Mouse (Mus musculus) thymus, adult 2 months (tissue): ENCODE measurements around the gene Ttll5. TPM values are rescaled to one million over a fixed set of nuclear protein-coding genes. Genes with fewer than 3 reads are reported as not detected.

Source experiments
- DNase-seq: peaks from one replicate; pipeline ENCODE4 v3.0.0; 2021
- H3K27ac ChIP-seq: fragments of 200-500 bp; 2 replicates; pipeline ENCODE4 v1.5.1; 2012; ENCODE audit warnings: low read length, control low read depth; ENCODE audit not compliant: control insufficient read depth, insufficient read depth
- H3K27me3 ChIP-seq: fragments of 200-500 bp; 2 replicates; pipeline ENCODE4 v1.6.1; 2012; ENCODE audit warnings: mild to moderate bottlenecking, low read length, moderate library complexity, mixed read lengths; ENCODE audit not compliant: control insufficient read depth, insufficient read depth
- H3K36me3 ChIP-seq: fragments of 200-500 bp; 2 replicates; pipeline ENCODE4 v1.6.1; 2012; ENCODE audit warnings: mild to moderate bottlenecking, low read length, moderate library complexity; ENCODE audit not compliant: control insufficient read depth, insufficient read depth
- H3K4me1 ChIP-seq: fragments of 200-500 bp; replicated peaks from 2 replicates; pipeline ENCODE4 v1.6.1; 2012; ENCODE audit warnings: low read length; ENCODE audit not compliant: control insufficient read depth, insufficient read depth
- H3K4me3 ChIP-seq: fragments of 200-500 bp; 2 replicates; pipeline ENCODE4 v1.5.1; 2012; ENCODE audit warnings: mild to moderate bottlenecking, low read length, control low read depth, moderate library complexity; ENCODE audit not compliant: control insufficient read depth, insufficient read depth
- CTCF ChIP-seq: fragments of 200-500 bp; IDR thresholded peaks from 2 replicates; pipeline ENCODE4 v1.5.1; 2012; ENCODE audit warnings: mild to moderate bottlenecking, control low read depth, low read length, moderate library complexity, borderline replicate concordance; ENCODE audit not compliant: control insufficient read depth, poor library complexity, insufficient read depth; ENCODE audit errors: extremely low read depth
- POLR2A ChIP-seq: fragments of 200-500 bp; IDR thresholded peaks from 2 replicates; pipeline ENCODE4 v1.6.1; 2012; ENCODE audit warnings: mild to moderate bottlenecking, low read length, control low read depth, moderate library complexity; ENCODE audit not compliant: control insufficient read depth, poor library complexity, insufficient read depth; ENCODE audit errors: extremely low read depth
- WGBS: fragments of 180-500 bp; shearing (Covaris S2); methylation state at CpG from one replicate; pipeline ENCODE4 v1.1.7; 2018; 5-methylcytosine and 5-hydroxymethylcytosine counted together
- polyA plus RNA-seq: library from polyadenylated mRNA; depleted of rRNA; stranded (reverse); fragments of >200 nt; gene quantifications from 2 replicates; pipeline ENCODE4 v1.2.3, GENCODE M21; 2012

Ttll5 gene
- polyA plus RNA-seq, 1 experiment, result 20.2 TPM

DNA sequence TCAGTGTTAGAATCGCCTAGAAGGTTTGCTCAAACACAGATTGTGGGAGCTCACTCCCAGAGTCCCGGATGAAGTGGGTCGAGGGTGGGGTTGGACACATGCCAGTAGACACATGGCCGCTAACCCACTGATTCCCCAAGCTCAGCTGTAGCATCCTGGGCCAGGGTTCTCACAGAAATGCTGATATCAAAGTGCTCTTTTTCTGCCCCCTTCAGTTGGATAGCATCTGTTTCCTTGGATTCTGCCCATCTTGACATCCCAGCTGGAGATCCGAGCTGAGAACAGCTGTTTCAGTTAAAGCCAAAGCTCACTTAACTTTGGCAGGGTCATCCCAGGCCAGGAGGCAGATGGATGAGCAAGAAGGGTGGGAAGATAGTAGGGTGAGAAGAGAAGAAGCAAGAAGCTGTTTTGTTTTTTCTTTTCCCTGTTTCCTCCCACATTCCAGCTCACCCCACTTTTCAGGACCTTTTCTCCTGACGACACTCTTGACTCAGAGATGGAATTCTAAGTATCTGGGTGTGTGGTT, 31.6 kb upstream of the Ttll5 start:
- Histone ChIP-seq H3K36me3 (no peaks in the 10 kb centered on the region), H3K4me3 (no peak overlapping the region), H3K4me1 (no peaks in the 10 kb centered on the region), H3K27me3 (no peaks in the 10 kb centered on the region), H3K27ac (no peak overlapping the region)
- 81% methylated on average over 6 of the region's 6 CpGs for WGBS
- no peak for DNase-seq
- TF ChIP-seq POLR2A (no peak), CTCF (no peak)

DNA sequence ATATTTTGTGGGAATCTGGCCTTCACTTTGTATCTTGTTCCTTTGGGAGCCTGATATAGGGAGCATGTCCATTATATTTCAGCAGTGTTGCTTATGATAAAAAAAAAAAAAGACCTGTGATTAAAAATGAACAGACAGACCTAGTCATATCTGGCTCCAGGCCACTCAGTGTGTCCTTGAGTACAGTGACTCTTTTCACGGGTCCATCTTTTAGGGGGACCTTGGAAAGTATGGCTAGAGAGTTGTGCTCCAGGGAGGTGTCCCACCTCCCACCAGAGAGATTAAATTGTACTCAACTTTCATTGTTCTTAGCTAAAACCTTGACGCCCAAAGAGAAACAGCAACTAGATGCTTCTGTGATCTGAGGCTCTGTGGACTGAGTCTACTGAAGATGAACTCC, 30.4 kb upstream of the Ttll5 start:
- 93% methylated on average over 2 of the region's 2 CpGs for WGBS
- no peaks in the 10 kb centered on the region for H3K27me3 ChIP-seq
- no peak for DNase-seq
- no peak for TF ChIP-seq CTCF
- TF ChIP-seq POLR2A, result no peak
- no peaks in the 10 kb centered on the region for H3K4me1 ChIP-seq
- no peak overlapping the region for H3K4me3 ChIP-seq
- H3K27ac ChIP-seq, result no peak overlapping the region
- no peaks in the 10 kb centered on the region for H3K36me3 ChIP-seq

DNA sequence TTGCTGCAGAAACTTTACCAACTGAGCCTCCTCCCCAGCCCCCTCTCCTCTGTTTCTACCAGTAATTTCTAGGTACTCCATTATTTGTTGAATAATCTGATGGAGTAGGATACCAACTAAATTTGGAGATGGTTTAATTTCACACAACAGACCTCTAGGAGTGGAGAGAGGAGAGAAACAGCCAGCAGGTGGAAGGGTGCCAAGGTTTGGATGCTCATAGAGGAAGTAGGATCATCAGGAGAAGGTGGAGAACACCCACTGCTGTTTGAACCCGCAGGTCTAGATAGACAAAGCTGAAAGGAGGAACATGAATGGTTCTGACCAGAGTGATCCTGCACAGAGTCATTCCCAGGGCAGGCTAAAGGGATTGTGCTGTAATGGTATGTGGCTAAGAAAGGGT, 28.9 kb upstream of the Ttll5 start:
- no peak overlapping the region for H3K27ac ChIP-seq
- no peak for DNase-seq
- no peaks in the 10 kb centered on the region for H3K4me1 ChIP-seq
- no peaks in the 10 kb centered on the region for H3K36me3 ChIP-seq
- H3K4me3 ChIP-seq, result no peak overlapping the region
- H3K27me3 ChIP-seq, result no peaks in the 10 kb centered on the region
- TF ChIP-seq CTCF (no peak), POLR2A (no peak)
- 55% methylated on average over 1 of the region's 1 CpGs for WGBS

DNA sequence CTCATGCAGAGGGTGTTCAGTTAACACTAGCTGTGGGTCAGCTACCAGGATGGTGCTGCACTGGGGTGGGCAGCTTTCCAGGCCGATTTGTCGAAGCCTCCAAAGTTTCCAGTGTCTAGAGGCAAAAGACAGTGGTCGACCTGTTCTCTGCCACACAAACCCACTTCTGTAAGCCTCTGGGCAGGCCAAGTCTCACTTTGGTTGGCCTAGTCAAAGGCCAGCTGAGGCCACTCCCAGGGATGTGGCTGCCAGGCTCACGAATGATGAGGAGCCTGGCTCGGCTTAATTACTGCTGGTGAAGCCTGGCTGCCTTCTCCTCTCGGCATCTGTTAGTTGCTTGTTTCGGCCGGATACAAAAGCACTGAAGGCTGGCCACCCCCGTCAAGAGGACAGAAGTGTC, 24.4 kb upstream of the Ttll5 start:
- DNase-seq, result no peak
- Histone ChIP-seq H3K4me3 (no peak overlapping the region), H3K36me3 (no peaks in the 10 kb centered on the region), H3K27me3 (no peaks in the 10 kb centered on the region), H3K4me1 (no peaks in the 10 kb centered on the region), H3K27ac (no peak overlapping the region)
- TF ChIP-seq POLR2A (no peak), CTCF (no peak)
- WGBS, result 94% methylated on average over 9 of the region's 9 CpGs

DNA sequence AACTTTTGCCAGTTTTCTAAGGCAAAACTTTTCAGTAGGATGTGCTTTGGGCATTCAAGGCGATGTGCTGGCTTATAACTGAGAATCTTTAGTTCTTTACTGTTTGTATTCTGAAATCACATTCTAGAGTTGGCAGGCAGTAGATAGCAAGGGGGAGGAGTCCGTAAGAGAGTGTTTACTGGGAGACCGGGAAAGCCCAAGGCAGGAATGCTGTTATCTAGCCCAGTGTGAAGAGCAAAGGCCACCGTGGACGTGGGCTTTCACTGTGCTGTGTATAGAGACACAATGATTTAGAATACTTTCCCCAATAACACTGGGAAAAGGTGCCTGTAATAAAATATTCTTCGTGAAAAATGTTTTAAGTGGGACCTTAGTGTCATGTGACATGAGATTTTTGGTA, 14.7 kb upstream of the Ttll5 start:
- no peak for DNase-seq
- TF ChIP-seq POLR2A, result no peak
- no peak for TF ChIP-seq CTCF
- 83% methylated on average over 6 of the region's 6 CpGs for WGBS
- no peak overlapping the region for H3K4me3 ChIP-seq
- 0 out of 2 replicates have a peak, but pooled peaks cover 4% of the 10 kb centered on the region for H3K36me3 ChIP-seq
- no peaks in the 10 kb centered on the region for H3K4me1 ChIP-seq
- no peak overlapping the region for H3K27ac ChIP-seq
- H3K27me3 ChIP-seq, result no peaks in the 10 kb centered on the region

DNA sequence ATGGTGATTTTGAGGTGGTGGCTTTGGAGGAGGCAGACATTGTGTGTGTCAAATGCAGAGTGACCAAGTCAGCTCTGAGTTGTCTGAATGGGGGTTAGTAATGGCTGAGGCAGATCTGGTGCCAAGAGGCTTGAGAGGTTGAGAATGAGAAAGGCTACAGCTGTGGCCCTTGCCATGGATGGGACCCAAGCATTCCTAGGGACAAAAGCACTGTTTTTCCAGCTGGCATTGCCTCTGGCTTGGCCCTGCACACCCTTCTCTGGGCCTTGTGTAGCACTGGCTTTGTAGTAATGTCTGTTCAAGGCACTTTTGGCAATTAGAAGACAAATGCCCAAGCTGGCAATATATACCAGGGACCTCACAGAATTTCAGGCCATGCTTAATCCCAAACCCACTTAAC, 13.5 kb upstream of the Ttll5 start:
- no peaks in the 10 kb centered on the region for H3K4me1 ChIP-seq
- no peaks in the 10 kb centered on the region for H3K27me3 ChIP-seq
- 0 out of 2 replicates have a peak, but pooled peaks cover 7% of the 10 kb centered on the region for H3K36me3 ChIP-seq
- no peak for DNase-seq
- no peak overlapping the region for H3K4me3 ChIP-seq
- TF ChIP-seq CTCF, result no peak
- no peak overlapping the region for H3K27ac ChIP-seq

DNA sequence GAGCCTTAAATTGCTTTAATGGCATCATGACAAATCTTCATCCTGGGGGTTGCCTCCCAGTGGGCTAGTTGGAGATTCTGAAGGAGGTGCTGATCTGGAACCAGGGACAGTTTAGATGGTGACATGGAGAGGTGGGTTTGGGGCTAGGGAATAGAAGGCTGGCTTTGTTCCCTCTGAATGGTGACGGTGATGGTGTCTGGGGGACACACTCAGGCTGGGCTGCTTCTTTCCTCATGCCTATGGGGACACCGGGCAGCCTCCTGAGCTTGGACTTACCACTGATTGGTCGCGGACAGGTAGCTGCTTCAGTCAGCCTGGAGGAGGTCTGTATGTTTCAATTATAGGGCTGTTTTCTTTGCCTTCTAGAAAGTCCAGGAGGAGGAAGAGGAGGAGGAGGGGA, 12.8 kb upstream of the Ttll5 start:
- Histone ChIP-seq H3K4me1 (no peaks in the 10 kb centered on the region), H3K36me3 (0 out of 2 replicates have a peak, but pooled peaks cover 7% of the 10 kb centered on the region), H3K27ac (no peak overlapping the region), H3K27me3 (no peaks in the 10 kb centered on the region), H3K4me3 (no peak overlapping the region)
- 100% methylated on average over 4 of the region's 4 CpGs for WGBS
- TF ChIP-seq POLR2A (no peak), CTCF (no peak)
- no peak for DNase-seq
